27 mouse cellular contexts compared by ENCODE assay signal in genomic region chr14:79409278-79409830, GRCm38 (mm10). TPM values are rescaled to one million over a fixed set of nuclear protein-coding genes. Genes with fewer than 3 reads are reported as not detected.
"Had no signal": no experiment of that assay in that cellular context is flagged by ENCODE, and none has a peak within 500 bp of the region (broad histone marks: within the 10 kb centered on the region; RNA-seq: fewer than 3 reads in every experiment).

No protein-coding gene starts in this region.

- H3K27me3 ChIP-seq: heart, embryonic 13.5 days; heart, embryonic 15.5 days; hindbrain, embryonic 12.5 days; intestine, embryonic 15.5 days; limb, embryonic 13.5 days; limb, embryonic 15.5 days had no signal

- ATAC-seq: forebrain, postnatal 0 days; hindbrain, embryonic 16.5 days; inflammation-experienced regulatory T-cells, adult 6 months; intestine, embryonic 15.5 days; intestine, postnatal 0 days had no signal

- H3K27ac ChIP-seq: gastrocnemius, adult 2 months; heart, adult 2 months; heart, embryonic 13.5 days; heart, embryonic 15.5 days; hindbrain, embryonic 10.5 days; hindbrain, embryonic 12.5 days; hindbrain, embryonic 14.5 days; intestine, embryonic 15.5 days; layer of hippocampus, adult 2 months; left cerebral cortex, adult 2 months; limb, embryonic 13.5 days; limb, embryonic 15.5 days had no signal

- H3K9ac ChIP-seq: forebrain, postnatal 0 days; heart, embryonic 13.5 days; heart, embryonic 15.5 days; hindbrain, embryonic 12.5 days; hindbrain, embryonic 14.5 days; intestine, embryonic 15.5 days; limb, embryonic 13.5 days; limb, embryonic 15.5 days had no signal

- H3K4me1 ChIP-seq: heart, embryonic 13.5 days; heart, embryonic 15.5 days; hindbrain, embryonic 10.5 days; hindbrain, embryonic 12.5 days; intestine, embryonic 15.5 days; limb, embryonic 13.5 days; limb, embryonic 15.5 days had no signal

- H3K4me2 ChIP-seq: heart, embryonic 11.5 days; heart, embryonic 13.5 days; heart, embryonic 15.5 days; hindbrain, embryonic 12.5 days; hindbrain, embryonic 14.5 days; intestine, embryonic 15.5 days; limb, embryonic 13.5 days; limb, embryonic 15.5 days; liver, embryonic 11.5 days had no signal

- DNase-seq: forebrain, postnatal 0 days; gastrocnemius, adult 2 months; gastrocnemius, postnatal 10 days; gastrocnemius, postnatal 25 days; heart, adult 2 months; heart, postnatal 14 days; heart, postnatal 4 days; kidney, adult 18-20 months; kidney, adult 8-10 months; kidney, postnatal 10 days; kidney, postnatal 25 days; left cerebral cortex, postnatal 4 days had no signal

- H3K9me3 ChIP-seq: heart, embryonic 13.5 days; heart, embryonic 15.5 days; hindbrain, embryonic 10.5 days; hindbrain, embryonic 12.5 days; intestine, embryonic 15.5 days; limb, embryonic 13.5 days; limb, embryonic 15.5 days had no signal

- H3K4me3 ChIP-seq: gastrocnemius, adult 2 months; heart, adult 2 months; heart, embryonic 13.5 days; heart, embryonic 15.5 days; hindbrain, embryonic 10.5 days; hindbrain, embryonic 12.5 days; intestine, embryonic 15.5 days; layer of hippocampus, adult 2 months; left cerebral cortex, adult 2 months; limb, embryonic 13.5 days; limb, embryonic 15.5 days had no signal

RNA-seq across cellular contexts. Expression of gene Kbtbd6, which starts 42.3 kb away (rescaled TPM):
- total RNA-seq: gastrocnemius, postnatal 25 days had no signal
